Mouse (Mus musculus) forebrain, embryonic 13.5 days (tissue): ENCODE data around the gene Bmpr2. TPM values are rescaled to one million over a fixed set of nuclear protein-coding genes. Genes with fewer than 3 reads are reported as not detected.

Experiments used
- ATAC-seq: fragments of 200-750 bp; cut with Nextera tagmentation; 2 replicates; pipeline ENCODE4 v1.8.0; 2017
- H3K27ac ChIP-seq: fragments of 300-500 bp; sonication (generic); 2 replicates; pipeline ENCODE4 v1.5.1; 2015; ENCODE audit warnings: inconsistent platforms, mild to moderate bottlenecking, moderate library complexity
- H3K27me3 ChIP-seq: fragments of 300-500 bp; sonication (generic); 2 replicates; pipeline ENCODE4 v1.6.1; 2015; ENCODE audit warnings: mild to moderate bottlenecking, inconsistent platforms
- H3K36me3 ChIP-seq: fragments of 300-500 bp; sonication (generic); 2 replicates; pipeline ENCODE4 v1.6.1; 2015; ENCODE audit warnings: mild to moderate bottlenecking, inconsistent platforms; ENCODE audit not compliant: poor library complexity, severe bottlenecking
- H3K4me1 ChIP-seq: fragments of 300-500 bp; sonication (generic); 2 replicates; pipeline ENCODE4 v1.6.1; 2015; ENCODE audit warnings: inconsistent platforms
- H3K4me2 ChIP-seq: fragments of 300-500 bp; sonication (generic); 2 replicates; pipeline ENCODE4 v1.6.1; 2015; ENCODE audit warnings: inconsistent platforms, mild to moderate bottlenecking, moderate library complexity
- H3K4me3 ChIP-seq: fragments of 300-500 bp; sonication (generic); 2 replicates; pipeline ENCODE4 v1.5.1; 2015; ENCODE audit warnings: mild to moderate bottlenecking, inconsistent platforms
- H3K9ac ChIP-seq: fragments of 300-500 bp; sonication (generic); 2 replicates; pipeline ENCODE4 v1.6.1; 2015; ENCODE audit warnings: mild to moderate bottlenecking, inconsistent platforms
- H3K9me3 ChIP-seq: fragments of 300-500 bp; sonication (generic); replicated peaks from 2 replicates; pipeline ENCODE4 v1.6.1; 2016; ENCODE audit warnings: inconsistent platforms
- WGBS: fragments of 180-500 bp; shearing (Covaris S2); methylation state at CpG from one replicate; pipeline ENCODE4 v1.1.7; 2015; 5-methylcytosine and 5-hydroxymethylcytosine counted together
- polyA plus RNA-seq: library from polyadenylated mRNA; unstranded; fragments of >200 nt; fragmentation: Nextera tagmentation; extraction: Ambion mirVana; gene quantifications from 2 replicates; pipeline ENCODE4 v1.2.1, GENCODE M21; 2015

Gene Bmpr2
- polyA plus RNA-seq, 1 experiment from 2014 or later = 12.6 TPM

- Histone ChIP-seq H3K9ac (no peak overlapping the region), H3K4me1 (no peaks in the 10 kb centered on the region), H3K9me3 (no peaks in the 10 kb centered on the region), H3K4me3 (no peak overlapping the region), H3K27ac (no peak overlapping the region), H3K36me3 (peaks cover 21% of the 10 kb centered on the region), H3K27me3 (no peaks in the 10 kb centered on the region), H3K4me2 (no peak overlapping the region)
- no peak for ATAC-seq
- WGBS = 94% methylated on average over 7 of the region's 7 CpGs
These were observed 114.9 kb downstream of the Bmpr2 start for GRCm38 (mm10) chr1:59878098-59878497.

DNA sequence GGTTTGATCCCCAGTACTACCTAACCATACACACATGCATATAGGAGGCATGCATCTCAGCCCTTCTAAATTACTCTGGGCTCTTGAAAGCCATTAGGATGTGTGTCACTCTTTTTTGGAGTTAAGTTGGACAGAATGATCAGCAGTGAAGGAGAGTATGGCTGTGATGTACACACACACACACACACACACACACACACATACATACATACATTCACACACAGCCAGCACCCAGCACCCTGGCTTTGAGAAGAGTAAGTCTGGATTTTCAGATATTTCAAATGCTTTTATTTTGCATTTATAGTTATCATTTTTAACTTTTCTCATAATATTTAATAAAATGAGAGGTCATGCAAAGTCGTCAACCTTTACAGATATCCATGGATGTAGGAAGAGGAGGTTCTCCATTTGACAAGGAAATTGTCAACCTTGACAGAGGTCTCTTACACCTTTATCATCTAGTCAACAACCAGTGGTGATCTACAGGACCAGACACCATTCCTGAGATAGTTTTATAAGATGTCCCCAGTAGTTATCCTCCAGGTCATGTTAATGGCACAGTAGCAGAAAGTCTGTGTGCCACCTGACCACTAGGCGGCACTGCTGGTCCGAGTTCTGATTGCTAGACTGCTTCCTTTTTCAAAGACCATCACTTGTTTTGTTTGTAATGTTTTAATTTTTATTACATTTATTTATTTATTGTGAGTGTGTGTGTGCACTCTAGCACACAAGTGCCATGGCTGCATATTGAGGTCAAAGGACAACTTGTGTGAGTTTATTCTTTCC, 120.3 kb downstream of the Bmpr2 start:
- Histone ChIP-seq H3K4me2 (no peak overlapping the region), H3K36me3 (peaks cover 14% of the 10 kb centered on the region), H3K9ac (no peak overlapping the region), H3K4me1 (peaks cover 19% of the 10 kb centered on the region), H3K4me3 (no peak overlapping the region), H3K27me3 (no peaks in the 10 kb centered on the region), H3K9me3 (no peaks in the 10 kb centered on the region), H3K27ac (no peak overlapping the region)
- peak; percentile 73 for ATAC-seq
- WGBS = 32% methylated on average over 3 of the region's 3 CpGs

DNA sequence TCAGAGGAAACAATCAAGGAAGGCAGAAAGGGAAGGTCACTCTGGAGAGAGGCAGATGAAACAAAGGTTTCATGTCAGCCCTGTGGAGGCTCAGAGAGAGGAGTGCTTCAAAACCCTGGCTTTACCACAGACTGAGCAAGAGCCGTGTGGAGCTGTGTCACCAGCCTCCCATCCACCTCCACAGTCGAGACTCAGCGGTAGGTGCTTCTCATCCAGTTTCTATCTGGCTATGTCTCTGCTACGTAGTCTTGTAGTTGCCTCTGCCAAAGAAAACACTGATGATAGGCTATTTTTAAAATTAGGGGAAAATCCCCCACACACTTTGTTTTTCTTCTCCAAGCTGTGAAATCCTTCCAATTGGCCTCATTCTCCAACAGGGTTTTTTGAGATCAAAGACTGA, 123.7 kb downstream of the Bmpr2 start:
- no peaks in the 10 kb centered on the region for H3K9me3 ChIP-seq
- no peaks in the 10 kb centered on the region for H3K27me3 ChIP-seq
- no peak overlapping the region for H3K9ac ChIP-seq
- H3K4me3 ChIP-seq = no peak overlapping the region
- peaks cover 19% of the 10 kb centered on the region for H3K4me1 ChIP-seq
- peaks cover 3% of the 10 kb centered on the region; the same call in 1 of the 2 replicates for H3K36me3 ChIP-seq
- WGBS = 39% methylated on average over 4 of the region's 4 CpGs
- no peak for ATAC-seq
- H3K4me2 ChIP-seq = no peak overlapping the region
- peak overlapping the region; percentile 51 for H3K27ac ChIP-seq

DNA sequence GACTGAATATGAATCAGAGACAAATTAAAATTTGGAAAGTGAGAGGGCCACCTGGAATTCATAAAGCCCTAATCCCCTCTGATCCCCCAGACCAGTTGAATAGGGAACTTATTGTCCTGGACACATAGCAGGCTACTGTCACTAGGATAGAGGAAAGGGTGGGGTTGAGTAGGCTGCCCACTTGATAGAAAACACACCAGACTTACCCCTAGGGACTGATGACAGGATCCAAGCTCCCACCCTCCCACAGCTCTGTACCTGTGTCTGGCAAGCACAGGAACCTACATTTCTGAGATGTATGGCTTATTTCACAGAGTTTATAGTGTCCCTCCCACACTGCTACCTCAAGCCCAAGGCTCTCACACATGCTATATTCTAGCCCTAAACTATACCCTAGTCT, 124.8 kb downstream of the Bmpr2 start:
- H3K36me3 ChIP-seq = peaks cover 3% of the 10 kb centered on the region; the same call in 1 of the 2 replicates
- H3K4me3 ChIP-seq = no peak overlapping the region
- H3K9me3 ChIP-seq = no peaks in the 10 kb centered on the region
- H3K9ac ChIP-seq = no peak overlapping the region
- H3K27me3 ChIP-seq = no peaks in the 10 kb centered on the region
- H3K27ac ChIP-seq = no peak overlapping the region
- no peak for ATAC-seq
- H3K4me2 ChIP-seq = no peak overlapping the region
- peaks cover 19% of the 10 kb centered on the region for H3K4me1 ChIP-seq

DNA sequence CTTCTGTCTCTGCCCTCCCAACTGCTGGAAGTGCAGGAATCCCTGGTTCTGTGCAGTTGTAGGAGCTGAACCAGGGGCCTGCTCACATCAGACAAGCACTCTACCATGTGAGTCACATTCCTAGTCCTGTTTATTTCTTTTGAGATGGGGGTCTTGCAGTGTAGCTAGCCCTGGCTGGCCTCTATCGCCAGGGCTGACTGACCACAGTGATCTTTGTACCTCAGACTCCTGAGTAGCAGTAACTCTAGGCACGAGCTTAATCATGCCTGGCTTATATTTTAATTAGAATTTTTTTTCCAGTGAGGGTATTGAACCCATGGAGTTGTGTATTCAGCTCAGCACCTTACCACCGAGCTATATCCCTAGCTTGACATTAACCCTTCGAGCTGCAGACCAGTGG, 128.0 kb downstream of the Bmpr2 start:
- ATAC-seq = no peak
- Histone ChIP-seq H3K4me2 (no peak overlapping the region), H3K4me3 (no peak overlapping the region), H3K27me3 (no peaks in the 10 kb centered on the region), H3K4me1 (peaks cover 19% of the 10 kb centered on the region), H3K9me3 (no peaks in the 10 kb centered on the region), H3K27ac (no peak overlapping the region), H3K9ac (no peak overlapping the region), H3K36me3 (no peaks in the 10 kb centered on the region)
- WGBS = 82% methylated on average over 4 of the region's 4 CpGs

DNA sequence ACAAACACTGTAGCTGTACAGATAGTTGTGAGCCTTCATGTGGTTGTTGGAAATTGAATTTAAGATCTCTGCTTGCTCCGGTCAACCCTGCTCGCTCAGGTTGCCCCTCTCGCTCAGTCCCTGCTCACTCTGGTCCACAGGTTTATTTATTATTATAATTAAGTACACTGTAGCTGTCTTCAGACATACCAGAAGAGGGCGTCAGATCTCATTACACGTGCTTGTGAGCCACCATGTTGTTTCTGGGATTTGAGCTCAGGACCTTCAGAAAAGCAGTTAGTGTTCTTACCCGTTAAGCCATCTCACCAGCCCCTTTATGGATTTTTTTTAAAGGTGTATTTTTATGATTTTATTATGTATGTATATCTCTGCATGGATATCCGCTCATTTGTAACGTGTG, 129.6 kb downstream of the Bmpr2 start:
- WGBS = 87% methylated on average over 8 of the region's 8 CpGs
- no peaks in the 10 kb centered on the region for H3K36me3 ChIP-seq

DNA sequence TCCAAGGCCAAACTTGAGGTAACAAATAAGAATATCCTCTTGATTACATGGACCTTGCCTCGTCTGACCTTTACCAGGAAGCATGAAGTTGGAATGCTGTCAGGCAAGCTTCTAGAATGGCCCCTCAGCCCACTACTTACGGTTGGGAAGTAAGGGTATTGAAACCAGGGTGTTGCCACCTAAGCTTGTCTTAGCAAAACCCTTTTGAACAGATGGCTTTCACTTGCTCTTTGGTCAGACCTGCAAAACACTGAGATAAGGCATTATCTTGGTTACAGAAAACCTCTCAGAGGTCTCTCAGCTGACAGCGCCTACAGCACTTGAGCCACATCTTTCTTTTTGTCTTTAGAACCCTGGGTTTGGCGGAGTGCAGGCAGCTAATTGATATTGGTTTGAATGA, 130.8 kb downstream of the Bmpr2 start:
- H3K27me3 ChIP-seq = no peaks in the 10 kb centered on the region
- H3K4me3 ChIP-seq = no peak overlapping the region
- no peaks in the 10 kb centered on the region for H3K4me1 ChIP-seq
- H3K36me3 ChIP-seq = no peaks in the 10 kb centered on the region
- WGBS = 85% methylated on average over 4 of the region's 4 CpGs
- no peak overlapping the region for H3K9ac ChIP-seq
- H3K27ac ChIP-seq = no peak overlapping the region
- no peak overlapping the region for H3K4me2 ChIP-seq
- no peak for ATAC-seq
- H3K9me3 ChIP-seq = no peaks in the 10 kb centered on the region

More for the DNA sequence above, 129.6 kb downstream of the Bmpr2 start:
- Histone ChIP-seq H3K9ac (no peak overlapping the region), H3K4me2 (no peak overlapping the region), H3K9me3 (no peaks in the 10 kb centered on the region), H3K4me3 (no peak overlapping the region), H3K4me1 (peaks cover 4% of the 10 kb centered on the region), H3K27ac (no peak overlapping the region), H3K27me3 (no peaks in the 10 kb centered on the region)
- no peak for ATAC-seq

GRCm38 (mm10) chr1:59895456-59895855, 132.3 kb downstream of the Bmpr2 start:
- Histone ChIP-seq H3K4me2 (no peak overlapping the region), H3K9ac (no peak overlapping the region), H3K27me3 (no peaks in the 10 kb centered on the region), H3K27ac (no peak overlapping the region), H3K36me3 (no peaks in the 10 kb centered on the region), H3K4me1 (no peaks in the 10 kb centered on the region), H3K4me3 (no peak overlapping the region), H3K9me3 (no peaks in the 10 kb centered on the region)
- WGBS = 53% methylated on average over 4 of the region's 4 CpGs
- ATAC-seq = no peak

DNA sequence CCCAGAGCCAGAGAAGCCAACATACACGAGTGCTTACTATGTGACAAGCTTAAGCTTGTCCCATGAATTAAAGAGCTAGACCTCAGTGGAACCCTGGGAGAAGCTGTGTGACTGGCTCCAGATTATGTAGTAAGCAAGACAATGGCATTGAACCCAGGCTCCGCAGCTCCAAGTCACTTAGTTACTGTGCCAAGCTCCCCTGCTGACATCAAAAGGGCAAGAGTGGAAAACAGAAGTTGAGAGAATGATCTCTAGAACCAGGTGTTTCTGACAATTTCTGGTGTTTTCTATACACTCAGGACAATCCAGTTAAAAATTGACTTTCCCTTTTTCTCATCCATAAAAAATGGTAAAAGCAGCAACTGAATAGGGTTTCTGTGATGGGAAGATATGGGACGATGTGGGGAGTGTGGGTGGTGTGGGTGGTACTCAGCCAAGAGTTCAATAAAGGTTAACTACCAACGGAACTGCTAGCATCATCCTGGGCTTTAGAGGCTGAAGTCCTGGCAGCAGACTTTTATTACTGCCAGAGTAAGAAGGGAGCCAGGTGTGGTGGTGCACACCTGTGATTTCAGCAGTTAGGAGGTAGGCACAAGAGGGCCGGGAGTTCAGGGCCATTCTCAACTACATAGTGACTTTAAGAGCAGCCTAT, 134.1 kb downstream of the Bmpr2 start:
- Histone ChIP-seq H3K4me3 (no peak overlapping the region), H3K36me3 (no peaks in the 10 kb centered on the region), H3K9me3 (no peaks in the 10 kb centered on the region), H3K27ac (no peak overlapping the region), H3K4me1 (no peaks in the 10 kb centered on the region), H3K9ac (no peak overlapping the region), H3K4me2 (no peak overlapping the region), H3K27me3 (no peaks in the 10 kb centered on the region)
- ATAC-seq = no peak
- WGBS = 59% methylated on average over 5 of the region's 5 CpGs

DNA sequence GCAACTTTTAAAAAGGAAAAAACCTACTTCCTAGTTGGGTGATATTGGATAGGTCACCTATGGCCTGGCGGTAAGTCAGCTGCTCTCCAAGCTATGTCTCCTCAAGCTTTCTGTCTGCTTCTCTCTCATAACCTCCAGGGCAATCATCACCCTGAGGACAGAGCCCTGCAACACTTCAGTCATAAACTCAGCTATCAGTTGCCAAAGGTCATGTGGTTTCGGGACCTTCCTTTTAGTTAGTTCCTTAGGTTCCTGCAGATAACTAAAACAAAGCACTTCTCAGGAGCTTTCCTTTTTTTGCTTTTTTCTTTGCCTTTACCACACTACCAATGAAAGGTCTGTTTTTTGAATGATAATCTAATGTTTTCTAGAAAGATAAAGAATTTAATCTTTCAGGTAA, 136.5 kb downstream of the Bmpr2 start:
- H3K4me1 ChIP-seq = no peaks in the 10 kb centered on the region
- no peak overlapping the region for H3K4me3 ChIP-seq
- no peak overlapping the region for H3K4me2 ChIP-seq
- 87% methylated on average over 2 of the region's 2 CpGs for WGBS
- H3K9me3 ChIP-seq = no peaks in the 10 kb centered on the region
- H3K9ac ChIP-seq = no peak overlapping the region
- H3K36me3 ChIP-seq = no peaks in the 10 kb centered on the region
- H3K27me3 ChIP-seq = no peaks in the 10 kb centered on the region
- ATAC-seq = no peak
- H3K27ac ChIP-seq = no peak overlapping the region

DNA sequence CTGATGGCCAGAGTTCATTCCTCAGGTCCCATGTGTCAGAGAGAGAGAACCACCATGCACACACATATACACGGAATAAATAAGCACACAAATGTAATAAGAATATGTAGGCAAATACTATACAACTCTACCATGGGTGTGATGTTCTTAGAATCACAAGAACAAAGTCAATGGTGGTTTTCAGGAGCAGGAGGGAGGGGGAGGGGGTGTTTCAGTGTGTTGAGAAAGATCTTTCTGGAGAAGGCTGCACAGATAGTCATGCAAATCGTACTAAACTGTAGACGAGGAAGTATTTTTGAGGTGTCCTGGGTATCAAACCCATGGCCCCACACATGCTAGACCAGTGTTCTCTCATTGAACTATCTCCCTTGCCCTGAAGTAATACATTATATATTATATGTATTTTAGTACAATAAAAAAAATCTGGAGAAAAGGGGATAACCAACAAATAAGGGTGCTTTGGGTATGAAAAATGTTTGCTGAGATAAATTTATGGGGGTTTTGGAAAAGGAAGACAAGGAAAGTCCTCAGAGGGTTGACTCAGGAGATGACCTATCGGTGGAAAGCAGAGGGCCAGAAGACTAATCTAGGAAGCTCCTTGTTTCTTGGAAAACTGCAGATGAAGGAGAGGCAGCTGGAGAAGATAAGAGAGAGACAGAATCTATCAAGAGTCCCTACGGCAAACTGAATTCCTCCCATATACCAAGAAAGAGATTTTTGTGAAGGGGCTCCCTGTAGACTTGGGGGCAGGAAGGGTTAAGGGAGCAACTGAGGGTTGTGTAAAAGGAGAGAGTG, 138.1 kb downstream of the Bmpr2 start:
- H3K36me3 ChIP-seq = no peaks in the 10 kb centered on the region
- H3K9me3 ChIP-seq = no peaks in the 10 kb centered on the region
- no peak overlapping the region for H3K27ac ChIP-seq
- no peak overlapping the region for H3K9ac ChIP-seq
- no peaks in the 10 kb centered on the region for H3K27me3 ChIP-seq
- no peaks in the 10 kb centered on the region for H3K4me1 ChIP-seq
- no peak for ATAC-seq
- H3K4me3 ChIP-seq = no peak overlapping the region
- 93% methylated on average over 5 of the region's 5 CpGs for WGBS
- H3K4me2 ChIP-seq = no peak overlapping the region

DNA sequence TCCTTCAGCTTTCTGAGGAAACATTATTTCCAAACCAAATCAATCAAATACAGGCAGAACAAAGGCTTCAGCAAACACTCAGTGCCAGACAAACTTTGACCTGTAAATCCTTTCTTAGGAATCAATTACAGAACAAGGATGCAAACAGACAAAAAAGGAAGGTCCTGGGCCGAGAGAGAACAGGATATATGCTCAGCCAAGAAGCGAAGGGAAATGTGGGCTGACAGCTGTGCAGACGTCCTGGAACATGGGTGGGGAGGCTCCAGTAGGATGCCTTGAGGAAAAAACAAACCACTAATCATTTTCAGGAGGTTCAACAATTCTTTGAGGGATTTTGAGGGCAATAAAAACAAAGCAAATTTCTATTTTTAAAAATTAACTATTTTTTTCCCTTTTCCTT, 139.4 kb downstream of the Bmpr2 start:
- no peaks in the 10 kb centered on the region for H3K4me1 ChIP-seq
- 53% methylated on average over 3 of the region's 3 CpGs for WGBS
- H3K4me3 ChIP-seq = no peak overlapping the region
- H3K9ac ChIP-seq = no peak overlapping the region
- H3K4me2 ChIP-seq = no peak overlapping the region
- no peaks in the 10 kb centered on the region for H3K36me3 ChIP-seq
- H3K27me3 ChIP-seq = no peaks in the 10 kb centered on the region
- H3K9me3 ChIP-seq = no peaks in the 10 kb centered on the region
- no peak overlapping the region for H3K27ac ChIP-seq
- ATAC-seq = no peak
